Mouse (Mus musculus): ENCODE measurements around the gene Lrrc8d.

DNA sequence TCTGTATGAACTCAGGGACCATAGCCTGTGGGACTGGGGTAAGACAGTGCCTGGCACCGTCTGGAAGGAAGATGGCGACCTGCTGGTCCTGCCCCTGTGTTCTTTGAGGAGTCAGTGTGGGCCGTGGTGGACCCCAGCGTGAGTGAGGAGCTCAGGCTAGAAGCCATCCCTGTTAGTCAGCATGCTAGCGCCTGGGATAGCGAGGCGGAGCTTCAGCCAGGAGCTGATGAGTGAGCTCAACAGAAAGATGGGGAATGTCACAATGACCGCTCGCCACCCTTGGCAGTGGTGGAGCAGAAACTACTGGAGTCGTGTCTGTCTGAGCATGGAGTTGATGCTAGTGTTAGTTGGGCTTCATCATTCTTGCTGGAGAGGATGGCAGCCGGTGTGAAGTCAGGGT is 109.3 kb downstream of the Lrrc8d start:
- TF ChIP-seq SIN3A (IDR thresholded peaks at IDR 0.05; ENCODE audit: low read length) (no peak), UBTF (IDR thresholded peaks at IDR 0.05; ENCODE audit: borderline replicate concordance, insufficient read depth, low read depth, low read length) (no peak), CTCF (IDR thresholded peaks at IDR 0.05 in 2 of 3, conservative IDR thresholded peaks at IDR 0.05 in 1 of 3; ENCODE audit: control insufficient read depth in 1 of 3, insufficient read depth in 1 of 3, low read depth in 2 of 3, low read length in 3 of 3, poor library complexity in 1 of 3, severe bottlenecking in 1 of 3) (no peak), MXI1 (IDR thresholded peaks at IDR 0.05; ENCODE audit: low read depth, low read length) (no peak), MAX (IDR thresholded peaks at IDR 0.05; ENCODE audit: low read length) (no peak), POLR2A (IDR thresholded peaks at IDR 0.05; ENCODE audit: control insufficient read depth in 1 of 2, insufficient read depth in 1 of 2, low read depth in 1 of 2, low read length in 2 of 2, poor library complexity in 1 of 2) (no peak), ZC3H11A (IDR thresholded peaks at IDR 0.05; ENCODE audit: low read depth, low read length) (no peak)

All from MEL (cell line).